Mouse (Mus musculus): ENCODE data around the gene Ddah1.

Ddah1 gene

DNA sequence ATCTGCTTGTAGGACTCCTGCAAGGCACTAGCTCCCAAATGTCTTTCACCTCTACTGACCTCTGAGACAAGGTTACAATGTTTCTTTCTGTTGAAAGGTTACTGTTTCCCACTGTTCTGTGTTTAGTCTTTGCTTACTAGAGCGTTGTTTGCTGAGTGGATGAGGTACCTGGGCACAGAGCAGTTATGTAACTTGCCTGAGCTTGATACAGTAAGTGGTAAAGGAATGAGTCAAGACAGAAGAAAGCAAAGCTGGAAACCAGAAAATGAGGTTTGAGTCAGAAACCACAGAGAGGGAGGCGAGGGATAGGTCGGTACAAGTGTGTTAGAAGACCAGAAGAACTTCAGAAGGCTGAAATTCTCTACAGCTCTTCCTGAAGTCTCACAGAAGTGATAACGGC is 158.4 kb downstream of the Ddah1 start:
- no peak for DNase-seq

DNA sequence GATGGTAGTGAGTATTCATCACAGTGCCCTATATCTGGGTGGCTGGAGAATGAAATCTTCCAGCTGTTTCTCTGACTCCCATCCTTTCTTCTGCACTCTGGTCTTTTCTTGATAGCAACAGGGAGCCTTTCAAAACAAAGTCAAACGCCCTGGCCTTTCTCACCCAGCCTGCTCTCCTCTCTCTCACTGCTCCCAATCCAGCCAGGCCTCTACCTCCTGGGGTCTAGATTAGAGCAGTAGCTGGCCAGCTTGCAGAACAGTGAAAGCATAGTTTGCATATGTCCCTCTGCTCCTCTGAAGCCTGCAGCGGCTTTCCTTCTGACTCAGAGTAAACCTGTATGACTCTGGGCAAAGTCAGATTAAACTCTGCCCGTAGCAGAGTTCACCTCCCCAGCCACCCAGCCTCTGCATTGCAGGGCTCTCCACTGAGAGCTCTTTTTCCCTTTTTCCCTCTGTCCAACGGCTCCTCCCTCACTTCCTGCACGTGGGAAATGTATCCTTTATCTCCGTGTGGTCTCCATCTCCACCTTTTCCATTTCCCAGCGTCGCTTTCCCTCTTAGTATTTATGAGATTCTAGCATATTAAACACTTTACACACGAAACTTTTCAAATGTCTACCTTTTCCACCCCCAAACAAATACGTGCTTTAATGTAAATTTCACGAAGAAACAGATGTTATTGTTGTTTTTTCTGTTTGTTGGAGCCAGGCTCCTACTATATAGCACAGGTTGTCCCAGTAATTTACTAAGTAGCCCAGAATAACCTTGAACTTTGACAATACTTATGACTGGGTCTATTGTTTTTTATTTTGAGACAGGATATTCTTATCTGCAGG is 163.8 kb downstream of the Ddah1 start, which contains the start of gene Bcl10:
Gene Bcl10 (plus strand): TSS at position 786 of the 836 bp plus-strand sequence.
- DNase-seq = no peak

DNA sequence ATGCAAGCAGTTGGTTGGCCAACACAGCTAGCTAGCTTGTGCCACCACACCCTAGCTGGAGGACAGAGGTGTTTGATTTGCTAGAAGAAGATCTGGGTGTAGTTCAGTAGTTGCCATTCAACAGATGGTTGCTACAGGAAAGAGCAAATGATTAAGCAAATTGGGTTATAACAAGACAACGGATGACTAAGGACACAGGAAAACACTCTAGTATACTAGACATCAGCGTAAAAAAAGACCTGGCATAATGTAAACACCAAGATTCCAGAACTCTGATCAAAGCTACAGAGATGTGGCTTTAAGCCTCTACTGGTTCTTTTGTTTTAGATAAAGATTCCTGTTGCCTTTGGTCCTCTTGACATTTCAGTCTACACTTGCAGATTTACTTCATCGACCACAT is 164.5 kb downstream of the Ddah1 start:
- DNase-seq = no peak

DNA sequence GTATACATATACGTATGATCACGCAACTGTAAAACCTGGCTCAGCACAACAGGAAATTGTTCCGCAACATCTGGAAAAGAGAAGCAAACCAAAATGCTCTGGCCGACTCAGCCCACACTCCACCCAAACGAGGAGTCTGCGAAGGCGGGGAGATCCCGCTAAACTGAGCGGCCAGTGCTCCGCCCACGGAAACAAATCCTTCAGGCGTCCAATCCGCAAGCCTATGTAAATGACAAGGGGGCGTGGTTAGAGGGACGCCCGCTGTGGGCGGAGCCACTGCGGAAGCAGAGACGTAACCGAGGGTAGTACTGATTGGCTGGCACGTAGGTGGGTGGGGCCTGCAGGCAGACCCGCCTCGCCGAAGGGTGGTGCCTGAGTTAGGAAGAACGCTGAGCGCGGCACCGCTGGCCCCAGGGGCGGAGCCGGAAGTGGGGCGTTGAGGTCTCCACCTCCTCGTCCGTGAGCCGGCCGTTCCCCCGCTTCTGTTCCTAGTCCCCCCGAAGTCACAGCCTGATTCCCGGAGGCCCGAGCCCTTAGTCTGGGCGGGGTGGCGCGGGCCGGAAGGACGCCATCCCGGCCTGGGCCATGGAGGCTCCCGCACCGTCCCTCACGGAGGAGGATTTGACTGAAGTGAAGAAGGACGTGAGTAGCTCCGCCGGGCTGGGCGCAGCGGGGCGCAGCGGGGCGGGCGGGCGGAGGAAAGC is 165.6 kb downstream of the Ddah1 start:
- peak; percentile 99 for DNase-seq

DNA sequence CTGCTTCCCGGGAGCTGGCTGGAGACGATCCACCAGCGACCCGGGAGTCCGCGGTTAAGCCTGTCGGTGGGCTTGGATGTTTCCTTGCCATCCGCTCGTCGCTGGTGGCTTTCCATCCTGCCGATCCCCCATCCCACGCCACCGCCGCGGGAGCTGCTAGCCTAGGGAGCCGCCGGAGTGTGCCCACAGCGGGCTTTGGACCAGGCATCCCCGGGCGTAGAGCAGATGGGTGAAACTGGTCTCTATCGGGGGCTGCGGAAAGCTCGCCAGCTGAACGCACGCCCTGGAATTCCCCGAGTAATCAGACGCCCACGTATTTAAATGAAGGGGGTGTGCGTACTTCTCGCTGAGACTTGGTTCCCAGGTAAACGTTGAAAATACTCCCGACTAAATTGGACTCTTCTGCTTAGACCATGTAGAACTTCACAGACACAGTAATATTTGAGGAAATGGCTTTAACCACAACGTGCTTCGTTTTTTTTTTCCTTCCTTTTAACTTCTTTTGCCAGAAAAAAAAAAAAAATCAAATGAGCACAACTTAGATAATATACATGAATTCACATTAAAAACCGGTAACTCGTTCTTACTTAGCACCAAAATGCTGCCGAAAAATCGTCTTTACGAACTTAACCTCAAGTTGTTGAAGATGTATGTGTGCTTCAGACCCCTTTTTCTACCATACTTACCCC is 166.3 kb downstream of the Ddah1 start:
- peak; percentile 67 for DNase-seq

DNA sequence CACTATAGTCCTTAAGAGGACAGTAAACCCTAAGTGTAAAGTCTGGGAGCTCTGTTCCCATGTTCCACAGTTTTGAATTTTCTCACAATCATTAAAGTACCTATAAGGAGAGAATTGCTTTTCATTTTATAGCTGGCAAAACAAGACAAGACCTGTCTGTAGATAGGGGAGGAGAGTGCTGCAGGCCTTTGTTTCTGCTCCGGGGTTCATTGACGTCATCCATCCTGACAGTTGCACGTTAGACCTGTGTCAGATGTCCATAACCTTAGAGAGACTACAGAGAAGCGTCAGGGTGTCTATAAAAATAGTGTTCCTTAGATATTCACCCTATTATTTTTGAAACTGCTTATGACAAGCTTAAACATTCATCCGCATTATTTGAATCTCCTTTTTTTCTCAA is 167.0 kb downstream of the Ddah1 start:
- no peak for DNase-seq

DNA sequence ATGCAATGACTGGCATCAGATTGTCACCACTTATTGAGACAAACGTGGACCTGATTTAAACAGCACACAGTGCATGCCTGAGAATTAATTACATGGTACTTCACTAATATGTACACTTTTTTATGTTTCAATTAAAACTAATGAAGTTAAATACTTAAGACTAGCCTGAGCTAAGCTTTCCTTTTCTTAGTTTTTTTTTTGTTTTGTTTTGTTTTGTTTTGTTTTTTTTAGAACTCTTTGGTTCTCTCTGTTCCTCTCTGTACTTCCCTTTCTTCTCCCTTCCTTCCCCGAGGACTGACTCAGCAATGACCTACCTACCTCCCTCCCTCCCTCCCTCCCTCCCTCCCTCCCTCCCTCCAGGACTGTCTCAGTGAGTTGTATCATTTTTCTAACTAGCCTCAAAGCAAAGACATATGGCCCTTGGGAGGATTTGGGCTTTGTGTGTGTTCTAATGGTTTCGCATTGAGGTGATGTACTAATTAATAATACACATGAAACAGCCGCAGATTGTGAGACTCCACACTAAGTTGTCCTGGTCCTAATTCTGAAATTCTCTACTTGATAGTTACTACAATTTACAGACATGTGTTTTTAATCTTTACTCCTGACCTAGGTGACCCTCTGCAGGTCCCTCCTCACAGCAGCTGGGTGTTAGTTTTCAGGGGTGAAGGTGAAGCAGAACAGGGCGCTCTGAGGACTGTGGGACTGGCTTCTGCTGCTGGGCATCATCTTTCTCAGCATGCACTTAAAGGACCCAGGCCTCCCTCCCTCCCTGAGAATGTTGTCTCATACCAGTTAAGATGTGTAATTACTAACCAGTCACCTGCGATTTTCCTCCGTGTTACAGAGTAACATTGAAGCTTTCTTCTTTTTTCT is 171.3 kb downstream of the Ddah1 start:
- DNase-seq = no peak

DNA sequence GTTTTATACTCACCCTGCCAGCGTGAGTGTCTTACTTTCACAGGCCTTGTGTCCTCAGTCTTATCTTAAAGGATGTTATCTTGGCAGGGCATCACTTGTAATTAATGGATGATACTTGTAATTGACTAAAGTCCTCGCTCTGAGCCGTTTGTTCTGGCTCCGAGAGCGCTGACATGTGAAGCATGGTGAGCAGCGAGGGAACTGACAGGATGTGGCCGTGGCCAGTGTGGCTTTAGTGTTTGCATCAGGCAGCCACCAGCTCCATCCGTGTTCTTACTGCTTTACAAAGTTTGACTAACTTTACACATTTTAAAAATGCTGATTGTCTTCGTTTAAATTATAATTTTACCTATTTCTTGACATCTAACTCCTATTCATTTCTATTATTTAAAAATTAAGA is 175.4 kb downstream of the Ddah1 start:
- DNase-seq = no peak

DNA sequence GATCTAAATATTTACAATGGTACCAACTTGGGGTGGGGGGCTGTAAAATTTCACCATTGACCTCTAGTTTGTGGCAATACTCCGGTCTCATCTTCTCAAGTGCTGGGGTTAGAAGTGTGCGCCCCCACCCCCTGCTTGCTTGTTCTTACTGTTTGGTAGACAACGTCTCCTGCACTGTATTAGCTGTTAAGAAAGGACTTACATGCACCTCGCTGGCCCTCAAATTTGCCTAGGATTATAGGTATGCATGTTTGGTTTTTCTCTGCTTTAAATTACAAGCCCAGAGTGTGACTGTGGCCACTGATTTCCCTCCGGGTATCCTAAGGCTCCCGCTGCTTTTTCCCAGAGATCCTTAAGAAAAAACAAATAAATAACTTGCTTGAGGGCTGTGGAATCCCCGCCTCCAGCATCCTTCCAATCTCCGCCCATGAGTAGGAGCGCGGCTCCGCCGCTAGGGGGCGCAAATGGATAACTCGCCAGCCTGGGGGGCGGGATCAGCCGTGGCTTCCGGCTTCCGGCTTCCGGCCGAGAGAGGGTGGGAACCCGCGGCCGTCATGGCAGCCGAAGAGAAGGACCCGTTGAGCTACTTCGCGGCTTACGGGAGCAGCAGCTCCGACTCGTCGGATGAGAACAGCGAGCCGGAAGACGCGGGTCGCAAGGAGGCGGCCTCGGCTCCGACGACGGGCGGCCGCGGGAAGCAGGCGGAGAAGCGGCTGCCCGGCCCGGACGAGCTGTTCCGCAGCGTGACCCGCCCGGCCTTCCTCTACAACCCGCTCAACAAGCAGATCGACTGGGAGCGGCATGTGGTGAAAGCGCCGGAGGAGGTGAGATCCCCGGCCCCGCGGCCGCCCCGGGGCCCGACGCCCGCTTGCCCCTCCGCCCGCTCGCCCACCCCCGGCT is 179.3 kb downstream of the Ddah1 start, which contains the start of gene 2410004B18Rik:
Gene 2410004B18Rik (plus strand): TSS at position 510 of the 900 bp plus-strand sequence.
- peak; percentile 97 for DNase-seq

DNA sequence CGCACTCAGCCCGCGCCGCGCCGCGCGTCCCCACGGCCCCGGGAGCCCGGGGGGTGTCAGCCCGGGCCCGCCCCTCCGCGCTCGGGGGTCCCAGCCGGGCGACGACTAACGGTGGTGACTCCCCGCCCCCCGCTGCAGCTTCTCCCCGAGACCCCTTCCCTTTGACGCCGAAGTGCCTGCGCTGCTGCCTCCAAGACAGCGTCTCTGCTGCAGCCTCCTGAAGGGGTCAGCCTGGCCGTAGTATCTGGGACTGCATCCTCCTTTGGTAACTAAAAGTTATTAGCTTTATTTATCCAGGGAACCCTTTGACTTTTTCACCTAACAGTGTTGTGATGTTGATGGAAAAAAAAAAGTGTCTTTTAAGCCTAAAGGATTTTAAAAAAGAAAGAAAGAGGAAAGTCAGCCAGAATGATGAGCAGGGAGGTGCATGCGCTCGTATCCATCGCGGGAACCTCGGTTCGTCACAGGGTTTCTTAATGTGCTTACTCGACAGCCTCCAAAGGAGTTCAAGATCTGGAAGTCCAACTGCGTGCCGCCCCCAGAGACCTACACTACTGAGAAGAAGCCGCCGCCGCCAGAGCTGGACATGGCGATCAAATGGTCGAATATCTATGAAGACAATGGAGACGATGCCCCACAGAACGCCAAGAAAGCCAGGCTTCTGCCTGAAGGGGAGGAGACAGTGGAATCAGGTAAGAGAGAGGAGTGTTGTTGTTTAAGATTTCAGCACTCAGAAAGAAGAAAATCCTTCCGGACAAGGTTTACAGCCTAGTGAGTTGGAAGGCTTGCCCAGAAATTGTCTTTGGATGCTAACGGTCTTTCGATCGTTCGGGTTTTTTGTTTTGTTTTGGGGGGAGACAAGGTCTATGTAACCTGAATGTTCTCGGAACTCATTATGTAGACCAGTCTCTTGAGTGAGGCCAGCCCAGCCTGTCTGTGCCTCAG is 180.2 kb downstream of the Ddah1 start:
- DNase-seq = peak; percentile 62

DNA sequence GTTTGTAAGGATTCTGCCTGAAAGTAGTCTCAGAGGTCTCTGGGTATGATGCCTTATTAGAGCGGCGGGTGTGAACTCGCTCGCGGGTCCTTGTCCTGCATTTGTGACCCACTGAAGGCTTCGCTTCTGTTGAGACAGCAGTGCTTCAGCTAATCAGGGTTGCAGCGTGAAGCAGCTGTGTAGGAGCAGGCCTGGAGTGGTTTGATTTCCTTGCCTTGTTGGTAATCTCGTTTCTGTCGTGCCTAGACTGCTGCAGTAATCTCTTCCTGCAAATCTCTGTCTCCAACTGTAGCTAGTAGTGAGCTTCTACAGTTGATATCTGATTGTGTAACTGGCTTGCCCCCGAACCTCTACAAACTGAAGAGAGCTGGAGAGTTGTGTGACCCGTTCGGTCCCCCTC is 180.9 kb downstream of the Ddah1 start:
- DNase-seq = no peak

DNA sequence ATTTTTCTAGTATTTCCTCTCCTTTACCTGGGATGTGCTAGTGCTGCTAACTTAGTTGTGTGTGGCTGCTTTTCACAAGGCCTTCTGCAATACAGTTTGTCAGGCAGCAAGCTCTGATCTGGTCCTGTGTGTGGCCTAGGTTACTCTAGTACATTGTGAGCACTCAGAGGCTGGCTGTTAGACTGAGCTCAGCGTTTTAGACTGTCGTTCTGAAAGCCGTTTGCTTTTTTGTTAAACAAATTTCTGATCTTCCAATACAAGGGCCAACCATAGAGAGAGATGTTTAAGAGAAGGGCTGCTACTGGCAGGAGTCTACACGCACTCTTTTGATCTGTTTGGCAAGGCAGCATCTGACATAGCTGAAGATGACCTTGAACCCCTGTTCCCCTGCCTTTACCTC is 181.5 kb downstream of the Ddah1 start:
- DNase-seq = no peak

DNA sequence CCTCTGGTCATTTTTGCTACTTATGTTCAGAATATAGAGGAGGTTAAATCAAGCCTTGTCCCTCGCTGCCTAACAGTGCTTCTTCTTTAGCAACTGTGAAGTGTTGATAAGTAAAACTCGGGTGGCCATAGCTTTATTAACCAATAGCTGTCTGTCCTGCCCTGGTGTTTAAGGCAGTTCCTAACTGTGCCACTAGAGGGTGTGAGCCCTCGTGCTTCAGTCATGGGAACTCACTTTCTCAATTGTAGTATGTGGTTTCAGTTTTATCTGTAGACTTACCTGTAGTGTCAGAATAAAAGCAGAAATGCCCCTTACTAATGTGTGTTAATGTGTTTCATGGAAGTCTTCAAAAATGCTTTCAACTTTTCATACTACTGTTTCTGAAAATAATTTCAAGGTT is 183.5 kb downstream of the Ddah1 start:
- peak; percentile 71 for DNase-seq
